Mouse (Mus musculus) stomach, embryonic 16.5 days (tissue): ENCODE data around the gene Pigx. TPM values are rescaled to one million over a fixed set of nuclear protein-coding genes. Genes with fewer than 3 reads are reported as not detected.
A peak's percentile ranks its signal among the peaks of the same experiment; 100 is the strongest.
"Not testable (repeated sequence)": the region's sequence is repeated elsewhere in the genome, so short reads cannot be mapped to it uniquely, and the experiment has no call there.

Source experiments
- ATAC-seq: fragments of 200-750 bp; cut with Nextera tagmentation; 2 replicates; pipeline ENCODE4 v1.8.0; 2017; ENCODE audit warnings: moderate number of reproducible peaks, moderate TSS enrichment; ENCODE audit not compliant: insufficient read depth, low FRiP score
- H3K27ac ChIP-seq: fragments of 300-500 bp; sonication (generic); 2 replicates; pipeline ENCODE4 v1.5.1; 2014; ENCODE audit warnings: low read length
- H3K27me3 ChIP-seq: fragments of 300-500 bp; sonication (generic); 2 replicates; pipeline ENCODE4 v1.6.1; 2014; ENCODE audit warnings: low read length, control low read depth, mixed read lengths; ENCODE audit not compliant: control insufficient read depth, insufficient read depth
- H3K36me3 ChIP-seq: fragments of 300-500 bp; sonication (generic); 2 replicates; pipeline ENCODE4 v1.6.1; 2014; ENCODE audit warnings: low read length; ENCODE audit not compliant: control insufficient read depth, insufficient read depth
- H3K4me1 ChIP-seq: fragments of 300-500 bp; sonication (generic); 2 replicates; pipeline ENCODE4 v1.6.1; 2014; ENCODE audit warnings: low read length, control low read depth, mixed read lengths; ENCODE audit not compliant: control insufficient read depth, insufficient read depth
- H3K4me2 ChIP-seq: fragments of 300-500 bp; sonication (generic); 2 replicates; pipeline ENCODE4 v1.6.1; 2014; ENCODE audit warnings: low read depth, low read length, mixed read lengths
- H3K4me3 ChIP-seq: fragments of 300-500 bp; sonication (generic); replicated peaks from 2 replicates; pipeline ENCODE4 v1.5.1; 2014; ENCODE audit warnings: mild to moderate bottlenecking, low read length
- H3K9ac ChIP-seq: fragments of 300-500 bp; sonication (generic); 2 replicates; pipeline ENCODE4 v1.6.1; 2014; ENCODE audit warnings: low read length
- H3K9me3 ChIP-seq: fragments of 300-500 bp; sonication (generic); replicated peaks from 2 replicates; pipeline ENCODE4 v1.6.1; 2016; ENCODE audit warnings: low read length, control low read depth; ENCODE audit not compliant: control insufficient read depth
- WGBS: fragments of 180-500 bp; shearing (Covaris S2); extraction: QIAGEN DNeasy Blood & Tissue Kit; methylation state at CpG from one replicate; pipeline ENCODE4 v1.1.7; 2014; 5-methylcytosine and 5-hydroxymethylcytosine counted together
- polyA plus RNA-seq: library from polyadenylated mRNA; unstranded; fragments of >200 nt; fragmentation: Nextera tagmentation; extraction: Ambion mirVana; gene quantifications from 2 replicates; pipeline ENCODE4 v1.2.1, GENCODE M21; 2015

The Pigx gene
- polyA plus RNA-seq, 1 experiment from 2014 or later = 80.1 TPM

DNA sequence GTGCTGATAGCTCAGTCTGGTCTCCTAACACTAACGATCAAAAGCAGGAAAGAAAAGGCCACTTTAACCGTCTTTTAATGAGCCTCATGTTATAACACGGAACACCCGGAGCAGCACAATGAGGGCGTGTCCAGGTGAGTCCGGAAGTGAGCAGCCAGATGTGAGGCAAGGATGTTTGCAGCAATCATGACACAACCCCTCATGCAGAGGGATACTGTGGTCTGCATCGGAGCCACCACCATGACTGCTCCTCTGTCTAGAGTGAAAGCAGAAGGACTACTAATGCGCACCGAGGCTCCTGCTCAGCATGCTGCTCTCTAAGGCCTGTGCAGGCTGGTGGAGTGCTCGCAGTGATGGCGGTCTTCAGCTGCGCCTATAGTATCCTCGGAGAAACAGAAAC is 2.8 kb upstream of the Pigx start:
- Histone ChIP-seq H3K4me2 (no peak overlapping the region), H3K27me3 (no peaks in the 10 kb centered on the region), H3K9me3 (no peaks in the 10 kb centered on the region), H3K9ac (no peak overlapping the region; the same call in 1 of the 2 replicates), H3K27ac (no peak overlapping the region; the same call in 1 of the 2 replicates), H3K36me3 (peaks cover 7% of the 10 kb centered on the region; the same call in 1 of the 2 replicates), H3K4me1 (peaks cover 11% of the 10 kb centered on the region; the same call in 1 of the 2 replicates), H3K4me3 (no peak overlapping the region)
- ATAC-seq = no peak
- WGBS = 86% methylated on average over 13 of the region's 13 CpGs

DNA sequence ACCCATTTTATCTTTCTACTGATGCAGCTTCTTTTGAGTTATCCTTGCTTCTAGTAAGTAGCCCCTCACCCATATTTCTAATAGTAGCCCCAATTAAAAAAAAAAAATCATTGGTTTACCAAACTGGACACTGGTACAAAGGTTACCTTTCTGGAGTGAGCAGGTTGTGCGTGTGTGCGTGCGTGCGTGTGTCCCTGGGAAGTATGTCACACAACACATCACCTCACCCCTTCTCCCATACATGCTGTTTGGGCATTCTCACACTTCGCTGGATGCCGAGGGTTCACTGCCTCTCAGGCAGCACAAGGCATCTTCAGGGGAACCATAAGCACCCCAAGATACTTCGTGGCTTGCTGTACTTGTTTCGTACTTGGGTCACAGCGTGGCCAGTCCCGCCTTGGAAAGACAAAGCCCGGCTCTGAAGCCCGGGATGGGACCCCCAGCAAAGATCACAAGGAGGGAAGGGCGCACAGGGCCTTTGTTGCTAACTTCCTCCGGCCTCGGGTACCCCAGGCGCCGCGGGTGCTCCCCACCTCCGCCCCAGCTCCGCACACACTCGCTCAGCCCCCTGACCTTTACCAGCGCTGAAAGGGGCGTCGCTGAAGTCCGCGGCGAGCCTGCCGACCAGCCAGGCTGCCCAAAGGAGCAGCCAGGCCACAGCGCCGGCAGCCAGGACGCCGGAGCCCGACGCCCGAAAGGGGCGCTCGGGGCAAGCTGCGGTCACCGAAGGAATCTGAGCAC is 473 bp downstream of the Pigx start:
- H3K9me3 ChIP-seq = no peaks in the 10 kb centered on the region
- peaks cover 11% of the 10 kb centered on the region; the same call in 1 of the 2 replicates for H3K4me1 ChIP-seq
- H3K36me3 ChIP-seq = peaks cover 2% of the 10 kb centered on the region; the same call in 1 of the 2 replicates
- H3K27me3 ChIP-seq = no peaks in the 10 kb centered on the region
- peak overlapping the region; percentile 87 for H3K9ac ChIP-seq
- H3K4me3 ChIP-seq = peak overlapping the region; percentile 74
- peak; percentile 79 for ATAC-seq
- H3K27ac ChIP-seq = peak overlapping the region; percentile 78
- H3K4me2 ChIP-seq = peak overlapping the region; percentile 58
- under 1% methylated on average over 39 of the region's 39 CpGs for WGBS

DNA sequence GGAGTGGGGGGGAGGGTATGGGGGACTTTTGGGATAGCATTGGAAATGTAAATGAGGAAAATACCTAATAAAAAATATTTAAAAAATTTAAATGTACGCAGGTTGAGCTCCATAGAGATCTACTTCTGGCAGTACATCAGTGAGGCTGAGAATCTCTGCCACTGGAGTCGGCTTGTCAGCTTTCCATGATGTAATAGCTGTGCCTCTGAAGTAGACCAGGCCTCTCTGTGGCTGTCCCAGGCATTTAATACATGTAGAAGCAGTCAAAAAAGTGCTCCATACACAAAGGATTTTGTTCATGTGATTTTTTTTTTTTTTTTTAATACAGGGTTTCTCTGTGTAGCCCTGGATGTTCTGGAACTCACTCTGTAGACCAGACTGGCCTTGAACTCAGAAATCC is 1.8 kb downstream of the Pigx start:
- not testable (repeated sequence) for H3K4me3 ChIP-seq

DNA sequence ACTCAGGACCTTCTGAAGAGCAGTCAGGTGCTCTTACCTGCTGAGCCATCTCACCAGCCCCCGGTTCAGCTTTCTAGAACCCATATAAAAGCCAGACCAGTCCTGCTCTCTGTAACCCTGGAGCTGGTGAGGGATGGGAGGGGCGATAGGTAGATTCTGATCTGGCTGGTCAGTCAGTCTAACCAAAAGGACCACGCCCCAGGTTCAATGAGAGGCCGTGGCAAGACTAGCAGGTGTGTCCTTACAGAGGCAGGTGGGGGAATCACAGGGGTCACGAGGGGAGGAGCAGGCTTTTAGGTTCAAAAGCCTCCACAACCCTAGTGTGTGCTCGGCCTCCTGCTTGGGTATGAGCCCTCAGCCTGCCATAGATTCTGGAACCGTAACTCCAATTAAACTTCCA is 8.1 kb downstream of the Pigx start:
- ATAC-seq = no peak
- peaks cover 5% of the 10 kb centered on the region for H3K36me3 ChIP-seq
- no peaks in the 10 kb centered on the region for H3K4me1 ChIP-seq
- H3K27me3 ChIP-seq = no peaks in the 10 kb centered on the region
- WGBS = 85% methylated on average over 7 of the region's 7 CpGs
- H3K9ac ChIP-seq = no peak overlapping the region
- no peak overlapping the region for H3K27ac ChIP-seq
- no peaks in the 10 kb centered on the region for H3K9me3 ChIP-seq
- H3K4me2 ChIP-seq = no peak overlapping the region
- H3K4me3 ChIP-seq = no peak overlapping the region

More for the DNA sequence above, 1.8 kb downstream of the Pigx start:
- H3K9ac ChIP-seq, H3K27me3 ChIP-seq, H3K4me2 ChIP-seq, H3K9me3 ChIP-seq, ATAC-seq, H3K36me3 ChIP-seq, H3K27ac ChIP-seq: not testable (repeated sequence)
- 72% methylated on average over 2 of the region's 2 CpGs for WGBS
- H3K4me1 ChIP-seq = peaks cover 11% of the 10 kb centered on the region; the same call in 1 of the 2 replicates

DNA sequence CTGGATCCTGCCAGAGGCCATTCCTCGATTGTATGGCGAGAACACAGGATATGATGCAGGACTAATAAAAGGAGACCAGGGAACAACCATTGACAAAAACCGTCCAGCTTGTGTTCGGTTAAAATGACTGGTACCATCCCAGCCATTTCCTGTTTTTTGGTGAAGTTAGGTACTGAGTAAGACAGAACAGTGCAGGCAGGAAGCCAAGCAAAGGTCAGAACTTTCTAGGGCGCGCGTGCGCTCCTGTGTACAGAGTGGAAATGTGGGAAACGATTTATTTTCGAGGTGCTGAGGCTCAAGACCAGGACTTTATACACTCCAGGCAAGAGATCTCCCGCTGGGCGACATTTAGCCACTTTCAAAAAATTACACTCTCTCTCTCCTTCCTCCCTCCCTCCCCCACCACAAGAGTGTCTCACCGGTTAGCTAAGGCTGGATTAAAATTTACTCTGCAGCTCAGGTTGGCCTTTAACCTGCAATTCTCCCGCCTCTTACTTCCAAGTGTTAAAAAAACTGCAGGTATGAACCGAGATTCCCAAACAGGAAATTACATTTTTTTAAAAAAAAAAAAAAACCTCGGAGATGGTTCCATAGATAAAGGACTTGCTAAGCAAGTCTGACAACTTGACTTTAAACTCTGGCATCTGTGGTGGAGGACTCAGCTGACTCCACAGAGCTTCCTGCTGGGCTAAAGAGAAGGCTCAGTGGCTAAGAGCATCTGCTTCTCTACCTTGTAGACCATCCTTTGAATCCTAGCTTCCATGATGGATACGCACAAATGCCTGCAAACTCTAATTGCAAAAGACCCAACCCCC is 11.7 kb downstream of the Pigx start:
- H3K27ac ChIP-seq = peak overlapping the region; percentile 52
- H3K9me3 ChIP-seq = no peaks in the 10 kb centered on the region
- 60% methylated on average over 17 of the region's 17 CpGs for WGBS
- no peak overlapping the region for H3K4me3 ChIP-seq
- no peak for ATAC-seq
- H3K36me3 ChIP-seq = peaks cover 3% of the 10 kb centered on the region
- H3K4me1 ChIP-seq = no peaks in the 10 kb centered on the region
- H3K4me2 ChIP-seq = no peak overlapping the region
- H3K9ac ChIP-seq = peak overlapping the region; percentile 16; the same call in 1 of the 2 replicates
- H3K27me3 ChIP-seq = no peaks in the 10 kb centered on the region

DNA sequence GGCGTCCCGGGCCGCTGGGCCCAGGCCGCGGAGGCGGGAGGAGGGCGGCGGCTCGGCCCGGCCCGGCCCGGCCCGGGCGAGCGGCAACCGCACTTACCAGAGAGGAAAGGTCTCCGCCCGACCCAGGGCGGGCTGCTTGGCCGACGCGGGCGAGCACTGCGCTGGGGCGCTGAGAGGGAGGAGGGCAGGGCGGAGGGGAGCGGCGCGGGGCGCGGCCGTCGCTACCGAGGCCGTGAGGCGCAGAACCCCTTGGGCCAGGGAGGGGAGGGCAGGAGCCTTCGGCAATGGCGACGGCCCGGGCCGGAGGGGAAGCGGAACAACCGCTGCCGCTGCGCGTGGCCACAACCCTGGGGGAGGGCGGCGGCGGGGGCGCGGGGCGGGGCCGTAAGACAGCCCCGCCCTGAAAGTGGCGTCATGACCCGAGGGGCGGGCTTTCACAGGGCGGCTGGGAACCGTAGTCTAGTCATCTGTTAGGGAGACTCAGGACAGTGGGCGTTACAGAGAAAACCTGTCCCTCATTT is 20.5 kb downstream of the Pigx start, which contains the start of gene Pak2:
Gene Pak2, minus strand, starts transcription at position 352 of the 521 bp plus-strand sequence.
- H3K9me3 ChIP-seq = no peaks in the 10 kb centered on the region
- ATAC-seq = peak; percentile 96
- peak within 1 kb of the TSS; percentile 98 for H3K27ac ChIP-seq
- no peaks in the 10 kb centered on the region for H3K27me3 ChIP-seq
- no peaks in the 10 kb centered on the region for H3K36me3 ChIP-seq
- H3K4me2 ChIP-seq = peak within 1 kb of the TSS; percentile 73
- under 1% methylated on average over 57 of the region's 60 CpGs for WGBS
- peak within 1 kb of the TSS; percentile 98 for H3K9ac ChIP-seq
- H3K4me1 ChIP-seq = peaks cover 14% of the 10 kb centered on the region
- H3K4me3 ChIP-seq = peak within 1 kb of the TSS; percentile 91

DNA sequence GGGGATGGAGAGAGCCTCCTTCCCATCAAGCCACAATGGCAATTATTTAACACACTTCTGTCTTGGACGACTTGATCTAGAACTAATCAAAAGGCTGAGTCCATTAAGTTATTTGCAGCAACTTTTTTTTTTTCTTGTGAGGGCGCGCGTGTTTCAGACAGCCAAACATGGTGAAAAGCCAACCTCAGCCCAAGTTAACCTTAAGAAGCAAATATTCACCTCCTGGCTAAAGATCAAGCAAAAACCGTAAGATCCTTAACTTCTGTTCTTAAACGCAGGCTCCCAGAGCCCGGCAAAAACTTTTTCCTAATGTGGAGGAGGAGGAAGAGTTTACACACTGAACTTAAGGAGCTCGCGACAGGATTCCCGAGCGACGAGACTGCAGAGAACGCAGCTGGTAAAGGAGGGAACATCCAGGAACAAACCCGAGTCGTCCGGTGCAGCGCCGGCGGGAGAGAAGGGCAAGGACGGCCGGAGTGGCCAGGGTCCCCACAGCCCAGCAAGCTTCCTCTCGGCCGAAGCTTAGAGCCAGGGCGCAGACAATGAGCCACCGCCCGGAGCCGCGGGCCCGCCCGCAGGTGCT is 21.0 kb downstream of the Pigx start:
- Histone ChIP-seq H3K27me3 (no peaks in the 10 kb centered on the region), H3K27ac (peak overlapping the region; percentile 98), H3K36me3 (no peaks in the 10 kb centered on the region), H3K9ac (peak overlapping the region; percentile 98), H3K9me3 (no peaks in the 10 kb centered on the region), H3K4me2 (peak overlapping the region; percentile 73), H3K4me1 (peaks cover 14% of the 10 kb centered on the region), H3K4me3 (peak overlapping the region; percentile 91)
- no peak for ATAC-seq
- WGBS = 0% methylated on average over 29 of the region's 30 CpGs

DNA sequence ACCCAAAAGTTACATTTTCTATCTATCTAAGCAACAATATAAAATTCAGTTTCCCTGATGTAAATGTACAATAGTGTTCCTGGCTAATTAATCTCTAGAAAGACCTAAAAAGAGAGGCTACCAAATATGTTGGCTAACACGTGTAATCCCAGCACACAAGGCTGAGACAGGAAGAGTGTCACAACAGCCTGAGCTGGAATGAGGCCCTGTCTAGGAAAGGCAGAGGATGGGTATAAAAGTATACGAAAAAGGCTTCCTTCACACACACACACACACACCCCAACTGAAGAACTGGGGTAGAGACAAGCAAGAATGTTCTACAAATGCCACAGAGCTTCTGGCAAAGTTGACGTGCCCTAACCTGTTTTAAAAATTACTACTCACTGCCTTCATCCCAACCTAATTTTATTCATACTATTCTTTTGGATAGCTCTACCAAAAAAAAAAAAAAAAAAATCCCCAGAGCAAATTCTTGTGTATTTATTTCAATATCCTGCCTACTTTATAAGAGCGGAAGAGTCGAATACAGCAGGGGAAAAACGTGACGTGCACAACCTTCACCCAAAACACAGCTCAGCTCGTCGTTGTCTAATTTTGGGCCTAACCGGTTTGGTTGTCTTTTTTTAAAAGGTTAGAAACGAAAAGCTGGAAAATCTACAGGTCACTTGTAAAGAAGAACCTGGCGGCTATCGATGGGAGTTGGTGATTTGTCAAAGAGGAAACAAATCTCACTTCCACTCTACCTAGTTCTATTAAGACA is 21.7 kb downstream of the Pigx start:
- peak overlapping the region; percentile 73 for H3K4me2 ChIP-seq
- H3K27ac ChIP-seq = peak overlapping the region; percentile 98
- WGBS = 5% methylated on average over 13 of the region's 13 CpGs
- peak overlapping the region; percentile 91 for H3K4me3 ChIP-seq
- peaks cover 14% of the 10 kb centered on the region for H3K4me1 ChIP-seq
- no peak for ATAC-seq
- peak overlapping the region; percentile 98 for H3K9ac ChIP-seq
- H3K27me3 ChIP-seq = no peaks in the 10 kb centered on the region
- H3K9me3 ChIP-seq = no peaks in the 10 kb centered on the region
- no peaks in the 10 kb centered on the region for H3K36me3 ChIP-seq
